Mouse (Mus musculus): ENCODE results near the gene 1700001K19Rik.
"Not testable (repeated sequence)": the region's sequence is repeated elsewhere in the genome, so short reads cannot be mapped to it uniquely, and the experiment has no call there.

Gene 1700001K19Rik

GRCm38 (mm10) chr12:110695676-110696171 is 13.3 kb upstream of the 1700001K19Rik start:
- peak; percentile 80 for DNase-seq

DNA sequence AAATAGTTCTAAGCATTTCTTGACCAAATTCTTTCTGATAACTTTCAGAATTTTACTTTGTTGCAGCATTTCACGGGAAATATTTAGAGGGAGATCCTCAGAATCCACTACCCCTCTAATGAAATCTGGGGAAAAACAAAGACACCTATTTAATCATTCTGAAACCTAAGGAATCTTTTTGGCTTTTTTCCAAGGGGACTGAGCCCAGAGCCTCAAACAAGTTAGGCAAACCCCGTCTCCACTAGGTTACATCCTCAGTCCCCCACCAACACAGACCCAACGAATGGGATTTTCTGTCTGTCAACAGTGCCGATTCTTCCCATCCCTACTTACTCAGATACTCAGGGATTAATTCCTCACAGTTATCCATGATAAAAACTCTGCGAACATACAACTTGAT is 11.0 kb upstream of the 1700001K19Rik start:
- not testable (repeated sequence) for DNase-seq

DNA sequence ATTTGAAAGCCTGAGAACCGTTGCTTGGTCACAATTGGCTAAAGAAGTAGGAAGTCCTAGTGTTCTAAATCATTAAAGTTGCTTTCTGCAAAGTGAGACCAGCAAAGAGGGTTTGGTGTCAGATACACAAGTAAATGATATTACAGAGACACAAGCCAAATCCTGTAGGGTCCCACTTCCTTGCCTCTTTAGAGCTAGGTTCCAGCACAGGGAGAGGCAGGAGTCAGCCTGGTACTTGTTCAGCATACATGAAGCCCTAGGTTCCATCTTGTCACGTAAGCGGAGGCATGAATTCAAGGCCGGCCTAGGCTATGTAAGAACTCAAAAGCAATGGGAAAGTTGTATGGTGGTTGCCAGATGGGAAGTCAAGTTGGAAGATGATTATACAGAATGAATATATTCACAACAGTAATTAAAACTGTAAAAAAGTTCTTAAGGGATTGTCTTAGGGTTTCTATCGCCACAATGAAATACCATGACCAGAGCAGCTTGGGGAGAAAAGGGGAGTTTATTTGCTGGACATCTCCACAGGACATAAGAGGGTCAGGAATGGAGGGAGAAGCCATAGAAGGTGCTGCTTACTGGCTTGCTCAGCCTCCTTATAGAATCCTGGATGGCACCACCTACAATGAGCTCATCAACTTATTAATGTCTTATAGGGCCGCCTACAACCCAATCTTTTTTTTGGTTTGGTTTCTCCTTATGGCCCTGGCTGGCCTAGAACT is 7.7 kb upstream of the 1700001K19Rik start:
- no peak for DNase-seq

DNA sequence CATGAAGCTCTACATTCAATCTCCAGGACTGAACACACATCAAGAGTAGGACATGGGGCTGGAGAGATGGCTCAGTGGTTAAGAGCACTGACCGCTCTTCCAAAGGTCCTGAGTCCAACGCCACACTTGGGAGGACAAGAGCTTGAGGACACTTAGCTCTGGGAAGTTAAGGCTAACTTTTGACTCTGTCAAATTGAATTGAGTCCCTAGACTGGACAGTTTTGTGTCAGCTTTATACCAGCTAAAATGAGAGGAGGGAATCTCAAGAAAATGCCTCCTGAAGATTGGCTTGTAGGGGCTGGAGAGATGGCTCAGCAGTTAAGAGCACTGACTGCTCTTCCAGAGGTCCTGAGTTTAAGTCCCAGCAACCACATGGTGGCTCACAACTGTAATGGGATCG is 6.5 kb upstream of the 1700001K19Rik start:
- not testable (repeated sequence) for DNase-seq

DNA sequence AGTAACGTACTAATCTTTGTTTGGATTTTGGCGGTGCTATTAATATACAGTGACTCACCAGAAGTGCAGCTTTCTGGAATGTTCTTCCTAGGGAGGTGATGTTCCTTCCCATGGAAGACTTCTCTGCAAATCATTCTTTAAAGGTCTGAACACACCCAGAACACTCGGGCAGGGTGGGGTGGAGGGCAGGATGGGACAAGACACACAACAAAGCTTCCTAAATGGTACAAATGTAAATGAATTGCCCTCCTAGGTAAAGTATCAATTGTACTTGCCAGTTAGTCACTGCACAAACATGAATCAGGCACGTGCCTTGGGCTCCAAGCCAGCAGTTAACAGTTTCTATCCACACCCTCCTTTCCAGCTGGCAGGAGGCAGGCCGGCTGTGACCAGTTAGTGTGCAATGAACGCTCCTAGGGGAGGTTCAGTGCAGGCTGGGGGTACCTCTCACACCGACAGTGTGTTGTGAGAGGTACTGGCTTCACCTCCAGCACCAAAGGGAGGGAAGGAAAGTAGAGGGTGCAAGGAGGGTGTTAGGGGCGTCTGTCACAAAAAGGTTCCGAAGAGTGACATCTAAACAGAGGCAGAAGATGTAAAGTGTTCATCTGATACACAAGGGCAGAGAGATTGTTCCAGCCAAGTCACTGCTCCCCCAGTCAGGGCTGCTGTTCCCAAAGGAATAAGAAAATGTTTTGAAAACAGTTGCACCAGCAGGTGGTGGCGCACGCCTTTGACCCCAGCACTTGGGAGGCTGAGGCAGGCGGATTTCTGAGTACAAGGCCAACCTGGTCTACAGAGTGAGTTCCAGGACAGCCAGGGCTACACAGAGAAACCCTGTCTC is 5.7 kb upstream of the 1700001K19Rik start:
- DNase-seq = no peak

DNA sequence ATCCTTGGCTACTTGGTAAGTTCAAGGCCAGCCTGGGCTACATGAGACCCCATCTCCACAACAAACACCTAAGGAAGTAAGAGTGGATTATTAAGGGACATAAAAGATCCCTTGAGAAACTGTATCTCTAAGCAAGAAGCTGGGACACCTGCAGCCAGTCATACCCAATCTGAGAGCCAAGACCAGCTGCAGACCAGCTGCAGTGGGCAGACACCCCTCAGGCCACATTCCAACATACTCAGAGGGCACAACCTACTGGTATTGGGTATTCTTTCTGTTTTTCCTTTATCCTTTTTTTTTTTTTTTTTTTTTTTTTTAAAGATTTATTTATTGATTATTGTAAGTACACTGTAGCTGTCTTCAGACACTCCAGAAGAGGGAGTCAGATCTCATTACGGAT is 1.2 kb upstream of the 1700001K19Rik start:
- DNase-seq = no peak

- DNase-seq = no peak
Measured at GRCm38 (mm10) chr12:110681878-110682277, 541 bp downstream of the 1700001K19Rik start.

DNA sequence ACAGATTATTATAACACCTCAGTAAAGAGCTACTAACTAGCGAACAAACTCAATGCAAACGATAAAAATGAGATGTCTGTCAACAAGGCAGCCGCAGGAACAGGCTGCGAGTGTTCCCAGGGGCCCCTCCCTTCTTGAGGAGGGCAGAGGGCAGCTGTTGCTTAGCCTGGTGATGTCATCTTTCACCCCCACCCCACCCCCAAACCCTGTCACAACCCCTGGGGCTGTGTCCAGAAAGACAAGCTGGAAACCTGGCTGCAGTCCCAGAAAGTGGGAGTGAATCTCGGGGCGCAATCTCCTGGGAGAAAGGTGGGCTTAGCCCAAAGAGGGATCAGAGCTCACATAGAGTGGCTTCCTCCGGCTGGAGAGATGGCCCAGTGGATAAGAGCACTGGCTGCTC is 1.2 kb downstream of the 1700001K19Rik start:
- DNase-seq = no peak

GRCm38 (mm10) chr12:110674243-110674642 is 8.2 kb downstream of the 1700001K19Rik start:
- DNase-seq = no peak

DNA sequence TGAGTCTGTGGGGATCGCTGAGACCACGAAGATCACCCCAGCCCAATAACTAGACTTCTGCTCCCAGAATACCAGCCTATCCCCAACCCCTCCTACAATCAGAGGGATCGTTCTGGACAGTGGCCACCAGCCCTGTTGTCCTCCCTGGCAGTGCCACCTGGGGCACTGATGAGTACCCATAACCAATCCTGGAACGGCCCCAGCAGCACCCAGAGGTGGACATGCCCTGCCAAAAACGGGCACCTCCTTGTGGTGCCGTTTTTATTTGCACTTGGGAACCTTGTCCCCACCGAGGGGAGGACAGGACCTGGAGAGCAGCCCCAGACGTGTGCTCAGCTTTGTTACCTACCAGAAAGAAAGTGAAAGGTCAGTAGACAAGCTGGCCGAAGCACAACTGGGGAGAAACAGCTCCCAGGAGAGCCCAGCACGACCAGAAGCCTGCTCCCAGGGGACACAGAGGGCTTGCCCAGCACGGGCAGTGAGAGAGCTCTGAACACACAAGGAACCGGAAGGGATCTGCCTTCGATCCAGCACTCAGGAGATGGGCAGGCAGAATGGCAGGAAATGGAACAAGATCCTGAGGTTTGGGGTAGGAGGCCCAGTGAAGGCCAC is 14.8 kb downstream of the 1700001K19Rik start:
- no peak for DNase-seq

DNA sequence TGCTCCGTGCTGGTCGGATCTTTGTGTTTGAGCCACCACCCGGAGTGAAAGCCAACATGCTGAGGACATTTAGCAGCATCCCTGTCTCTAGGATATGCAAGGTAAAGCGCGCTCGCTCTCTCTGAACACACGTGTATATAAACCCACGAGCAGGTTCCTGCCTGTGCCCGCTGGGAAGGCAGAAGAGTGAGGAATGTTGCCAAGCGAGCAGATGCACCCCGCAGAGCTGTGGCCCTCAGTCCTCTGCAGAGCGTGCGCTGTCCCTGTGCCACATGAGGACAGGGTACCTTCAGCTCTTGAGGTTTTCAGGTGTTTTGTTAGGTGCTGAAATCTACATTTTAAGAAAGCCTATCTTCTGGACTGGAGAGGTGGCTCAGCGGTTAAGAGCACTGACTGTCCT is 20.7 kb downstream of the 1700001K19Rik start:
- DNase-seq = peak; percentile 31

DNA sequence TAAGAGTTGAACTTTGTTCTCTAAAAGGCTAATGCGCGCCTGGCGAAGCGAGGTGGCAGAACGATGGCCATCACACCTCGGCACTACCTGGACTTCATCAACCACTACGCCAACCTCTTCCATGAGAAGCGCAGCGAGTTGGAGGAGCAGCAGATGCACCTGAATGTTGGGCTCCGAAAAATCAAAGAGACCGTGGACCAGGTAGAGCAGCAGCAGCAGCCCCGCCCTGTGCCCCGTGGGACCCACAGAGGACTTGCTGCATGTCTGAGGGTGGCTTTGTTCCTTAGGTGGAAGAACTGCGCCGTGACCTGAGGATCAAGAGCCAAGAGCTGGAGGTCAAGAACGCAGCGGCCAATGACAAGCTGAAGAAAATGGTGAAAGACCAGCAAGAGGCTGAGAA is 31.0 kb downstream of the 1700001K19Rik start:
- no peak for DNase-seq

- no peak for DNase-seq
Measured at GRCm38 (mm10) chr12:110650241-110650641, 32.2 kb downstream of the 1700001K19Rik start.

DNA sequence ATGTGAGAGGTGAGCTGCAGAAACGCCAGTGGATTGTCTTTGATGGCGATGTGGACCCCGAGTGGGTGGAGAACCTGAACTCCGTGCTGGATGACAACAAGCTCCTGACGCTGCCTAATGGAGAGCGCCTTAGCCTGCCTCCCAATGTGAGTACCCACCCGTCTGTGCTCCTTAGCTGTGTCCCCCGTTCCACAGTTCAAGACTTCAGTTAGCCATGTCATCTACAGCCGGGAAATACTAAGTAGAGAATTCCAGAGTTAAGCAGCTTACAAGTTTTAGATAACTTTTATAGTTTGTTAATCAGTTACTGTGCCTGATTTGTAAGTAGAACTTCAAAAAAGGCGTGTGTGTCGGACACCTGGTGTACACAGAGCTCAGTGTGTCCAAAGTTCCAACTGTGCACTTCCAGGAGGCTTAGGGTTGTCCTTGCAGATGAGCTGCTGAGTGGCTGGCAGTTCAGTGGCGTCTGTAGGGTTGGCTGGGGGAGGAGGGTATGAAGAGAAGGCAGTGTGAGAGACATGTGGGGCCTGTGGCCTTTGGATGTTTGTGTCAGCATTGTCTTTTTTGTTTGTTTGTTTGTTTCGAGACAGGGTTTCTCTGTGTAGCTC is 44.8 kb downstream of the 1700001K19Rik start:
- DNase-seq = no peak

GRCm38 (mm10) chr12:110636293-110636692 is 46.1 kb downstream of the 1700001K19Rik start:
- no peak for DNase-seq

DNA sequence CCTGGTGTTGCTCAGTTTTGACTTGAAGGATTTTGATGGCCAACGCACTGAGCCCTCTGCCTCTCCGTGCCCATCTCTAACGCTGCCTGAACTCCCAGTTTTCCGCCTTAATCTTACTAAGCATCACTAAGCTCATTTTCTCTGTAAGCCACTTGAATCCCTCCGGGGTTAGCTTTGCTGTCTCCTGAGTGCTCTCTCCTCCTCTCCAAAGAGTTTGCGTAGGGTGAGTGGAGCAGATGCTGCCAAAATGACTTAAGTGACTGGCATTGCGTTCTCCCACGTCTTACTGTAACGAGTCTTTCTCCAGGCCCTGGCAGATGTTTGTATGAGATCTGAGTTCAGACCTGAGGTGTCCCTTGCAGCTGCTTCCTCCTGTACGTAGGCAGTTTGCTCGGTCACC is 52.4 kb downstream of the 1700001K19Rik start:
- DNase-seq = no peak

Measured in cerebellum, adult 11-12 months (tissue).